Mouse (Mus musculus): Measurements from ENCODE around the gene Inhbb.

Gene Inhbb

DNA sequence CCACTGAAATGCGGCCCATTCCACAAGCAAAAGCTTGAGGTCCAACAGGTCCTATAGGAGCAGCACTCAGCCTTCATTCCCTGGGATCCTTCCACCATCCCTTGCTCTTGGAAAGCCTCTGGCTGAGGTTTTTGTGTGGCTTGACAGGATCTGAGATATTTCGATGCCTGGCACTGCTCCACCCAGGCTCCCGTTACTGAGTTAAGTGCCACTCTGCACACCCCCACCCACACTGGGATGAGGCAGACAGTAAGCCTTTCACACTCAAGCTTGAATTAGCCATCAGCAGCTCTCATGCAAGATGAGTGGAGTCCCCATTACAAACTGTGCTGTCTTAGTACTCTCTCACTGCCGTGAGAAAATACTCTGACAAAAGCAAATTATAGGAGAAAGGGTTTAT is 41.4 kb downstream of the Inhbb start:
- DNase-seq (ENCODE audit: low spot score) = no peak

DNA sequence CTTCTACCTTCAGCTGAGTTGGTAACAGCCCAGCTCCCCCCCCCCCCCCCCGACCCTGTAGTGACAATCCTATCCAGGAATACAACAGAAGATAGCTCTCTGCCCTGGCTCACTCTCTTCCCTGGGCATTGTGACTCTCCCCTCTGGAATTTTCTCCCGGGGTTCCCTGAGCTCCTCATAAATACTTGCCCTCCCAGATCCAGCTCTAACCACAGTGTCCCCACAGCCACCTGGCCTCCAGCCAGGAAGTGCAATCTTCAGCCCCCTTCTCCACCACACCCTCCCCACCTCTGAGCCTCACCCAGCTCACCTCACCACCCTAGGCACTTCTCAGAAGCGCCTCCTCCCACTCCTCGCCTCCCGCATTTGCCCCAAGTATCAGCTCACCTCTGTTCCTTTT is 46.7 kb downstream of the Inhbb start:
- DNase-seq (ENCODE audit: low spot score) = no peak

- no peak for DNase-seq (ENCODE audit: low spot score)
These were observed 54.5 kb downstream of the Inhbb start for GRCm38 (mm10) chr1:119367546-119367945.

DNA sequence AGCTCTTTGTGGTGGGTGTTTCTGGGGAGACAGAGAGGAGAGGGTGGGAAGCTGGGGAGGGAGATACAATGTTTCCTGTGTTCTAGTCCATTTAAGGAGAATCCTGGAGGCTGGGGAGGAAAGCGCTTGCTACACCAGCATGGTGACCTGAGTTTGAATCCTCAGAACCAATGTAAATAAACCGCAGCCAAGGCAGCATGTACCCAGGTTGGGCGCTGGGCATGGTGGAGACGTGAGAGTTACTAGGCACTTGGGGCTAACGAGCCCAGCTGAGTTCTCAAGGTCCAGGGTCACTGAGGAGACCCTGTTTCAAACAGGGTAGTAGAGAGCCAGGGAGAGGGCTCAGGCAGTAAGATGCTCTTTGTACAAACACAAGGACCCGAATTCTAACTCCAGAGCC is 55.7 kb downstream of the Inhbb start:
- no peak for DNase-seq (ENCODE audit: low spot score)
